Mouse (Mus musculus): ENCODE measurements around the gene Cacnb2. TPM values are rescaled to one million over a fixed set of nuclear protein-coding genes. Genes with fewer than 3 reads are reported as not detected.

Cacnb2 gene
- polyA plus RNA-seq, 1 experiment from 2014 or later = 1.1 TPM

- no peak overlapping the region for H3K4me3 ChIP-seq (ENCODE audit: low read depth, low read length)
- H3K4me2 ChIP-seq = no peak overlapping the region
- no peaks in the 10 kb centered on the region; the same call in 1 of the 2 replicates for H3K27me3 ChIP-seq (ENCODE audit: control insufficient read depth, insufficient read depth, low read length)
- no peaks in the 10 kb centered on the region for H3K9me3 ChIP-seq (ENCODE audit: control insufficient read depth, low read length)
- peaks cover 15% of the 10 kb centered on the region for H3K4me1 ChIP-seq (ENCODE audit: control insufficient read depth, insufficient read depth, low read length)
- no peak overlapping the region for H3K9ac ChIP-seq (ENCODE audit: low read length)
- DNase-seq (ENCODE audit: low spot score, missing footprints) = peak; percentile 89
- H3K36me3 ChIP-seq (ENCODE audit: control insufficient read depth, insufficient read depth, low read length) = no peaks in the 10 kb centered on the region
- H3K27ac ChIP-seq (ENCODE audit: low read depth, low read length) = no peak overlapping the region
- peak; percentile 90 for ATAC-seq (ENCODE audit: low FRiP score)
- 37% methylated on average over 6 of the region's 6 CpGs for WGBS
Observed at GRCm38 (mm10) chr2:14875616-14876015, 272.7 kb downstream of the Cacnb2 start.

GRCm38 (mm10) chr2:14878953-14879352, 276.1 kb downstream of the Cacnb2 start:
- Histone ChIP-seq H3K4me2 (no peak overlapping the region), H3K4me1 (ENCODE audit: control insufficient read depth, insufficient read depth, low read length) (peaks cover 11% of the 10 kb centered on the region), H3K36me3 (ENCODE audit: control insufficient read depth, insufficient read depth, low read length) (no peaks in the 10 kb centered on the region), H3K4me3 (ENCODE audit: low read depth, low read length) (no peak overlapping the region), H3K27me3 (ENCODE audit: control insufficient read depth, insufficient read depth, low read length) (no peaks in the 10 kb centered on the region; the same call in 1 of the 2 replicates), H3K9me3 (ENCODE audit: control insufficient read depth, low read length) (no peaks in the 10 kb centered on the region), H3K27ac (ENCODE audit: low read depth, low read length) (no peak overlapping the region), H3K9ac (ENCODE audit: low read length) (no peak overlapping the region)
- ATAC-seq (ENCODE audit: low FRiP score) (no peak), DNase-seq (ENCODE audit: low spot score, missing footprints) (no peak)

GRCm38 (mm10) chr2:14883460-14883859, 280.6 kb downstream of the Cacnb2 start:
- Histone ChIP-seq H3K4me1 (ENCODE audit: control insufficient read depth, insufficient read depth, low read length) (no peaks in the 10 kb centered on the region), H3K9ac (ENCODE audit: low read length) (no peak overlapping the region), H3K27me3 (ENCODE audit: control insufficient read depth, insufficient read depth, low read length) (no peaks in the 10 kb centered on the region), H3K9me3 (ENCODE audit: control insufficient read depth, low read length) (no peaks in the 10 kb centered on the region), H3K4me3 (ENCODE audit: low read depth, low read length) (no peak overlapping the region), H3K27ac (ENCODE audit: low read depth, low read length) (no peak overlapping the region), H3K4me2 (no peak overlapping the region), H3K36me3 (ENCODE audit: control insufficient read depth, insufficient read depth, low read length) (no peaks in the 10 kb centered on the region)
- no peak for DNase-seq (ENCODE audit: low spot score, missing footprints)
- 83% methylated on average over 3 of the region's 3 CpGs for WGBS
- ATAC-seq (ENCODE audit: low FRiP score) = no peak

GRCm38 (mm10) chr2:14888406-14889195, 285.7 kb downstream of the Cacnb2 start:
- H3K36me3 ChIP-seq (ENCODE audit: control insufficient read depth, insufficient read depth, low read length) = no peaks in the 10 kb centered on the region
- H3K9ac ChIP-seq (ENCODE audit: low read length) = no peak overlapping the region
- H3K27me3 ChIP-seq (ENCODE audit: control insufficient read depth, insufficient read depth, low read length) = no peaks in the 10 kb centered on the region
- ATAC-seq (ENCODE audit: low FRiP score) = no peak
- H3K4me3 ChIP-seq (ENCODE audit: low read depth, low read length) = no peak overlapping the region
- H3K27ac ChIP-seq (ENCODE audit: low read depth, low read length) = no peak overlapping the region
- no peaks in the 10 kb centered on the region for H3K4me1 ChIP-seq (ENCODE audit: control insufficient read depth, insufficient read depth, low read length)
- no peak overlapping the region for H3K4me2 ChIP-seq
- no peaks in the 10 kb centered on the region for H3K9me3 ChIP-seq (ENCODE audit: control insufficient read depth, low read length)
- WGBS = 73% methylated on average over 4 of the region's 4 CpGs
- no peak for DNase-seq (ENCODE audit: low spot score, missing footprints)

- no peak for ATAC-seq (ENCODE audit: low FRiP score)
Observed at GRCm38 (mm10) chr2:14903837-14904236, 300.9 kb downstream of the Cacnb2 start.

GRCm38 (mm10) chr2:14904865-14905264, 302.0 kb downstream of the Cacnb2 start:
- no peak overlapping the region for H3K9ac ChIP-seq (ENCODE audit: low read length)
- no peaks in the 10 kb centered on the region for H3K36me3 ChIP-seq (ENCODE audit: control insufficient read depth, insufficient read depth, low read length)
- no peaks in the 10 kb centered on the region for H3K27me3 ChIP-seq (ENCODE audit: control insufficient read depth, insufficient read depth, low read length)
- ATAC-seq (ENCODE audit: low FRiP score) (no peak), DNase-seq (ENCODE audit: low spot score, missing footprints) (no peak)
- H3K4me3 ChIP-seq (ENCODE audit: low read depth, low read length) = no peak overlapping the region
- 95% methylated on average over 2 of the region's 2 CpGs for WGBS
- H3K9me3 ChIP-seq (ENCODE audit: control insufficient read depth, low read length) = no peaks in the 10 kb centered on the region
- no peak overlapping the region for H3K4me2 ChIP-seq
- no peak overlapping the region for H3K27ac ChIP-seq (ENCODE audit: low read depth, low read length)
- H3K4me1 ChIP-seq (ENCODE audit: control insufficient read depth, insufficient read depth, low read length) = peaks cover 11% of the 10 kb centered on the region

More at GRCm38 (mm10) chr2:14903837-14904236, 300.9 kb downstream of the Cacnb2 start:
- H3K9me3 ChIP-seq (ENCODE audit: control insufficient read depth, low read length) = no peaks in the 10 kb centered on the region
- no peaks in the 10 kb centered on the region for H3K36me3 ChIP-seq (ENCODE audit: control insufficient read depth, insufficient read depth, low read length)
- WGBS = 25% methylated on average over 3 of the region's 3 CpGs
- H3K4me2 ChIP-seq = no peak overlapping the region
- no peak overlapping the region for H3K9ac ChIP-seq (ENCODE audit: low read length)
- H3K27ac ChIP-seq (ENCODE audit: low read depth, low read length) = no peak overlapping the region
- H3K4me1 ChIP-seq (ENCODE audit: control insufficient read depth, insufficient read depth, low read length) = peaks cover 11% of the 10 kb centered on the region
- no peak for DNase-seq (ENCODE audit: low spot score, missing footprints)
- no peaks in the 10 kb centered on the region for H3K27me3 ChIP-seq (ENCODE audit: control insufficient read depth, insufficient read depth, low read length)
- H3K4me3 ChIP-seq (ENCODE audit: low read depth, low read length) = no peak overlapping the region

- ATAC-seq (ENCODE audit: low FRiP score) = peak; percentile 83
- Histone ChIP-seq H3K27ac (ENCODE audit: low read depth, low read length) (no peak overlapping the region), H3K9ac (ENCODE audit: low read length) (no peak overlapping the region), H3K4me2 (no peak overlapping the region), H3K9me3 (ENCODE audit: control insufficient read depth, low read length) (no peaks in the 10 kb centered on the region), H3K36me3 (ENCODE audit: control insufficient read depth, insufficient read depth, low read length) (no peaks in the 10 kb centered on the region), H3K27me3 (ENCODE audit: control insufficient read depth, insufficient read depth, low read length) (no peaks in the 10 kb centered on the region), H3K4me3 (ENCODE audit: low read depth, low read length) (no peak overlapping the region), H3K4me1 (ENCODE audit: control insufficient read depth, insufficient read depth, low read length) (peaks cover 11% of the 10 kb centered on the region)
- 16% methylated on average over 10 of the region's 10 CpGs for WGBS
- peak; percentile 88 for DNase-seq (ENCODE audit: low spot score, missing footprints)
Observed at GRCm38 (mm10) chr2:14907124-14907925, 304.4 kb downstream of the Cacnb2 start.

GRCm38 (mm10) chr2:14917585-14918247, 314.8 kb downstream of the Cacnb2 start:
- Histone ChIP-seq H3K4me1 (ENCODE audit: control insufficient read depth, insufficient read depth, low read length) (peaks cover 6% of the 10 kb centered on the region; the same call in 1 of the 2 replicates), H3K27ac (ENCODE audit: low read depth, low read length) (no peak overlapping the region), H3K36me3 (ENCODE audit: control insufficient read depth, insufficient read depth, low read length) (no peaks in the 10 kb centered on the region), H3K9me3 (ENCODE audit: control insufficient read depth, low read length) (no peaks in the 10 kb centered on the region), H3K4me3 (ENCODE audit: low read depth, low read length) (no peak overlapping the region), H3K4me2 (no peak overlapping the region), H3K27me3 (ENCODE audit: control insufficient read depth, insufficient read depth, low read length) (no peaks in the 10 kb centered on the region), H3K9ac (ENCODE audit: low read length) (no peak overlapping the region)
- ATAC-seq (ENCODE audit: low FRiP score) (peak; percentile 78), DNase-seq (ENCODE audit: low spot score, missing footprints) (peak; percentile 86)
- 64% methylated on average over 3 of the region's 3 CpGs for WGBS

All from midbrain, embryonic 11.5 days (tissue).